Mouse (Mus musculus): Measurements from ENCODE around the gene Rgma.

Gene Rgma

GRCm38 (mm10) chr7:73400051-73400916 is 25.0 kb downstream of the Rgma start:
- DNase-seq, result no peak

DNA sequence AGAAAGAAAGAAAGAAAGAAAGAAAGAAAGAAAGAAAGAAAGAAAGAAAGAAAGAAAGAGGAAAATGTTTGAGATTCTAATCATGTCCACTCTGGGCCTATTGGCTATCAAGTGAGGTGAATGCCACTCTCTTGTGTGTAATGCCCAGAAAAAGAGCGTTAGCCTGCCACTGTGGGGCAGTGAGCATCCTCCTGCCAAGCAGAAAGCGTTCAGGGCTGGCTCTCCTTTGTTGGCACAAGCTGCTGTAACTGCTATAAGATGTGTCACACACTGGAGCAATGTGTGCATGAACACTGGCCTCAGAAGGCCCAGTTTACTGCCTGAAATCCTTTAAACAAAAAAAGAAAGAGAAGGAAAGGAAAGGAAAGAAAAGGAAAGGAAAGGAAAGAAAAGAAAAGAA is 26.8 kb downstream of the Rgma start:
- no peak for DNase-seq

DNA sequence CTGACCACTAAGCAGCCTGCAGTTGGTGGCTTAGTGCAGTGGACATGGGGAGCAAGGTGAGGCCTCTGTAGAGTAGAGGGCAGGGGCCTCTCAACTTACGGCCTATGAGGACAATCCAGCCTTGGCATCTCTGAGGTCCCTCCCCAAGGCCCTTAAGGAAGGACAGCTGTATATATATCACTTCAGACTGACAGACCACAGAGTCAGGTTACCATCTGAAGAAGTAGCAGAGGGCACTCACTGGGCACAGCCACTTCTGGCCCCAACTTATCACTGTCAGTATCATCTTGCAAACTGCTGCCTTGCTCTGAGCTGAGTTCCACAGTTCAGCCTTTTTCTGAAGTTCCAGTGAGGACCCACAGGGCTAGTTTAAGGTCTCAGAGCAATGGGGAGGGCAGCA is 27.4 kb downstream of the Rgma start:
- no peak for DNase-seq

DNA sequence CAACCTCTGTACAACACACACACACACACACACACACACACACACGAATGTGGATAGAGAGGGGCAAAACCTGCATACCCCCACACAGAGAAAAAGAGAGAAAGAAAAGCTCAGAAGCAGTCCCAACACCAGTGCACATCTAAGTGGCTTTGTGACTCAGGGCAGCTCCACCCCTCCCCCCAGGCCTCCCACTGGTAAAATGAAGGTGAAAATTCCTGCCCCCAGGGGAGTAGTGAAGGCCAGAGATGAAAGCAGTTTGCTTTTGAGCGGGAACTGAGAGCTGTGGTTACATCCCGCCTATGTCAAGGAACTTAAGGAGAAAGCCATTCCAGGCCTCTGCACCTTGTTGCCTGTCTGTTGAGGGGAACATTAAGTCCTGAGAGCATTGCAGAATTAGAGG is 28.2 kb downstream of the Rgma start:
- no peak for DNase-seq

DNA sequence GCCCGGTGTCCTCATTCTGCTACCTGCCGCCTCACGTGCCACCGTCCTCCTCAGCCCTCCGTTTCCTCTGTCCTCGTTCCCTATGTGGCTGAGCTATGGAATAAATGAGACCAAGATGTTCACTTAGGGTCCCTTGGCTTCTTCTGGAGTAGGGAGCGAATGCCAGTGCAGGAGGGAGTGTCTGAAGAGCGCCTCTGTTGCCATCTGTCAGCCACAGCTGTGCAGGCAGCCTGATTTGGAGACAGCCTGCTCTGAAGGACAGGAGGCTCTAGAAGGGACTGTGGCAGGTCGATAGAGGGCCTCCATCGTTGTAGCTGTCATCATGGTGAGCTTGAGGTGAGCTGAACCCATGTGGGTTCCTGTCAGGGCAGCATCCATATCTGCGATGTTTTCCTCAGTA is 30.2 kb downstream of the Rgma start:
- no peak for DNase-seq

DNA sequence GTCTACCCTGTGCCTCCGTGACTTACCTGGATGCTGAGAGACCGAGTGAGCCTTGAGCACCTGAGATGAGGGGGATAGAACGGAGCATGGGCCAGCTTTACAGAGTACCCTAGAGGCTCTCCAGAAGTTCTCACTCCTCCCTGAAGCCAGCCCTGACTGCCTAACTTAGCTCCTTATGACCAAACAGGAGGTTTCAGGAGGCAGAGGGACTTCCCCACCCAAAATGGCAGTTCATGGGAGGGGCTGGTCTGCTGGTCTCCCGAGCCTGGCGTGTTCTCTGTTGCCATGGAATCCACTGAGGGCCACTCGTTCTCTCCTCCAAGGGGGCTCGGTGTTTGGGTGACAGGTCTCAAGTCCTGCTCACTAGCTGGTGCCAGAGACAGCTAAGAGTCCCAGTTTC is 36.2 kb downstream of the Rgma start:
- DNase-seq, result no peak

GRCm38 (mm10) chr7:73411986-73412385 is 36.7 kb downstream of the Rgma start:
- no peak for DNase-seq

GRCm38 (mm10) chr7:73412419-73412818 is 37.1 kb downstream of the Rgma start:
- no peak for DNase-seq

DNA sequence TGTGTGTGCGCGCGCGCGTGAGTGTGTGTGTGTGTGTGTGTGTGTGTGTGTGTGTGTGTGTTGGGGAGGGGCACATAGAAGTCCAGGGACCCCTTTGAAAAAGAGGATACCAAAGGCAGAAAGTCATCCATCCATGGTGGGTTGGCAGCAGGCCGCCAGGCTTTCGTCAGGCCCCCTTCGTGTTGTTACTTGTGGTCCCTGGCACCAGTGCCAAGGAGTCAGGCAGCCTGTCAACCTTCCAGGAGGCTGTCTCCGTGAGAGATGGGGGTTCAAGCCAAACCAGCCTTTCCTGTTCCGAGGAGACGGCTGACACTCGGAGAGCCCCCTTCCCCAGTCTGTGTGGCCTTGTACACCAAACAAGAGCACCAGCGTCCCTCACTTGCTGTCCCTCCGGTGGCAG is 38.9 kb downstream of the Rgma start:
- no peak for DNase-seq

GRCm38 (mm10) chr7:73419375-73419774 is 44.1 kb downstream of the Rgma start:
- DNase-seq, result no peak

DNA sequence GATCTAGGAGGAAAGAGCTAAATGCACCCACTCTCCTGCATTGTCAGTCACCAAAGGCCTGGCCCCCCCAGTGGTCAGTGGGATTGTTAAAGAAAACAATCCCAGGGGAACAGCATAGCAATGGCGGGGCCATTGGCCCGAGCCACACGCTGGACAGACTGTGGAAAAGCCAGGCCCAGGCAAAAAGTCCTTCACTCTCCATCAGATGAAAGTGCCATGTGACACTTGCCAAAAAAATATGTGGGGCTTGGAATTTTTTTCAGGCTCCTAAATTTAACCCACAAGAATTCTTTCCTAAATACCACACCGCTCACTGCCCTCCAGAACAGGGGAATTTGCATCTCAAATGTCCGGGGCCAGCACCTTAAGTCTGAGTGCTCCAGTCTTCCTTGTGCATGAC is 45.5 kb downstream of the Rgma start:
- DNase-seq, result no peak

- no peak for DNase-seq
These were observed 46.1 kb downstream of the Rgma start for GRCm38 (mm10) chr7:73421278-73422015.

GRCm38 (mm10) chr7:73422223-73423113 is 47.2 kb downstream of the Rgma start:
- DNase-seq, result peak; percentile 50 to 55

DNA sequence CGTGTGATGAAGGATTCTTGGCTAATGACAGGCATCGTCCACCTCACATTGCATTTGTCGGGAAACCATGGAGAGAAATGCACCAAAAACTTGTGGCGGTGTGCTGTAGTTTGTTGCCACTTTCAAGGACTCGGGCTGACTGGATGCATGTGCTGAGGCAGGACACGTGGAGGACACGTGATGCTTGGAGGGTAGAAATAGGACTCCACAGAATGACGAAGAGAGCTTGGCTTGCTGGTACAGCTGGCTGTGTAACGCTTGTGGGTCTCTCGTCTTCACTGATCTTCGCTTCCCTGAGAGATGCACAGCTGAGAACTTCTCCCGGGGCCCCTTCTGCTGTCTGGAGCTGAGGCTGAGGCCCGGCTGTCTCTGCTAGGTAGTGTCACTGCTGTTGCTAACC is 47.9 kb downstream of the Rgma start:
- no peak for DNase-seq

DNA sequence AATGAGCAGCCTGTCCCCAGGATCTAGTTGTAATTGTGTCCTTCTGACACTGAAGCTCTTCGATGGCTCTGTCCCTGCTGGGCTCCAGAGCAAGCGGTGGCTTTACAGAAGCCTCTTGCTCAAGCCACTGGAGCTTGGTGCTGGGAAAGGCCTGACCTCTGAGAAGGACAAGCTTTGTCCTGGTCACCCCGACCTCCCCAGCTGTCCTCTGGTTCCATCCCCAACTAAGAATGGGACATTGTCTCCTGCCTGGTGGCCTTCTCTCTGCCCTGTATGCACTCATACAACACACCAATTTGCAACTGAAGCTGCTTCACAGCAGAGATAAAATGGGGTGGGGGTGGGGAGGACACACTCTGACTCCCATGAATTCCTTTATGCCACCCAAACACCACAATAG is 48.9 kb downstream of the Rgma start:
- no peak for DNase-seq

GRCm38 (mm10) chr7:73424705-73425104 is 49.4 kb downstream of the Rgma start:
- no peak for DNase-seq

DNA sequence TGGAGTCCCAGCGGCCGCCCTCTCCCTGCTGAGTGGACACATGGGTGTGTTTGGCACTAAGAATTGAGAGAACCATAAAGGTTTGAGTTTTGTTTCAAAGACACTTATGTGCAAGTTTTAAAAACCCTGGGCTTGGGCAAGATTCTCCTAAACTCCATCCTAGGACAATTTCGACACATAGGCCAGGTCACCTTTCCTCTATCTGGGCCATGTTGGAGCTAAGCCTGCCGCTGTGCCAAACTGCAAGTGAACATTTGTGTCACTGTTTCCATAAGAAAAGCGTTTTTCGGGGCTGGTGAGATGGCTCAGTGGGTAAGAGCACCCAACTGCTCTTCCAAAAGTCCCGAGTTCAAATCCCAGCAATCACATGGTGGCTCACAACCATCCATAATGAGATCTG is 50.1 kb downstream of the Rgma start:
- DNase-seq, result no peak

DNA sequence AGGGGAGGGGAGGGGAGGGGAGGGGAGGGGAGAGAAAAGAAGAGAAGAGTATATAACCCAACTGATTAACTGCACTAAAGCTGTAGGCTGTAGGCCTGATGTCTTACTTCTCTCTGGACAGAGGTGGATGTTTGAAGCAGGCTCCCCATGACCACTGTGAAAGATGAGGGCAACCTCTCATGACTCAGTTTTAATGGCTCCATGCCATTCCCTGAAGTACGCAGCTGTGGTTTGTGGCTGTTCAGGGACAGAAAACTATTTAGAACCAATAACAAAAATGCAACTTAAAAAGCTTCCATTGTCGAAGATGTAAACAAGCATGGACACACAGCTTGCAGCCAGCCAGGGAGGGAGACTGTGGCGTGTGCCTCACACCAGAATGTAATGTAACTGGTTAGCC is 50.9 kb downstream of the Rgma start:
- DNase-seq, result no peak

- no peak for DNase-seq
These were observed 51.6 kb downstream of the Rgma start for GRCm38 (mm10) chr7:73426752-73427386.

- DNase-seq, result no peak
These were observed 52.5 kb downstream of the Rgma start for GRCm38 (mm10) chr7:73427794-73428193.

DNA sequence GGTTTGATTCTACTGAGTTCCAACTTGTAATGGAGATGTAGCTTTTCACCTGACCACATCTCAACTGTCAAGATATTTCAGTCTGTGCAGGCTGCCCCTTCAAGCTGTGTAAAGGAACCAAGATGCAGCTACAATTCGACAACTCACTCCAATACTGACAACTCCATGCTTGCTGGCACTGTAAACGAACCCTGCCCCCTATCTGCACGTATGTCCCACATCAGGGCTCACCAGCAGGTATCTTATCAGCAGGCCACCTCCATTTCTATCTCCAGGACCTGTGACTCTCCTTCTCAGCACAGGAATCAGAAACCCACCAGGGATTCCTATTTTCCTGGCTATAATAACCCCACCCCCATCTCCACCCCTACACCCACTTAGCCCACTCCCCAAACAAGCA is 53.2 kb downstream of the Rgma start:
- no peak for DNase-seq

- DNase-seq, result peak in 1 of 2 experiments; percentile 1
These were observed 58.5 kb downstream of the Rgma start for GRCm38 (mm10) chr7:73433637-73434335.

All from thymus, postnatal 36 days (tissue).